Mouse (Mus musculus): ENCODE measurements at regions not wholly inside any gene's neighbourhood (a gene's known extent, or its start where the extent isn't known, plus 50 kb on each side); places are given as distances from the start of the nearest gene placed in this dataset.

DNA sequence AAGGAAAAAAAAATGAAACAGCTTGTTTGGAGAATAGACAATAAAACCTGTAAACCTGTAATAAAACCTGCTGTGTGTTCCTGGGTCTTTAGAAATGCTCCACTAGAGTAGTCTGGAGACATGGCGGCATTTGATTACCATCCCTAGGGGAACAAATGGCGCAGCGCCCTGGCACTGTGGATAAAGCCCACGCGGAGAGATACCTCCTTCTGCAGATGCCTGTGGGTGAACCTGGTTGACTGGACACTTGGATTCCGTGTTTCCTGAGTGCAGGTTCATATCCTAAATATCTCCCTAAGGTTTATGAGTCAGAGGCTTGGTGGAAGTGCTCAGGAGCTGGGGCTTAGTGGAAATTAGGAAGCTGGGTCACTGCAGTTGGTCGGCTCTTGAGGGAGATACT lies 158.1 kb downstream of the Gm11011 start:
- Histone ChIP-seq H3K36me3 (ENCODE audit: control insufficient read depth) (no peaks in the 10 kb centered on the region), H3K9me3 (ENCODE audit: control insufficient read depth, low read length) (peaks cover 59% of the 10 kb centered on the region), H3K4me1 (ENCODE audit: control insufficient read depth) (no peaks in the 10 kb centered on the region), H3K27me3 (ENCODE audit: control insufficient read depth) (no peaks in the 10 kb centered on the region), H3K4me3 (replicated peaks) (no peak overlapping the region)
- no peak for TF ChIP-seq GATA1 (IDR thresholded peaks at IDR 0.05; ENCODE audit: low read length)
- no peak for TF ChIP-seq TAL1 (IDR thresholded peaks at IDR 0.05; ENCODE audit: low read length)

DNA sequence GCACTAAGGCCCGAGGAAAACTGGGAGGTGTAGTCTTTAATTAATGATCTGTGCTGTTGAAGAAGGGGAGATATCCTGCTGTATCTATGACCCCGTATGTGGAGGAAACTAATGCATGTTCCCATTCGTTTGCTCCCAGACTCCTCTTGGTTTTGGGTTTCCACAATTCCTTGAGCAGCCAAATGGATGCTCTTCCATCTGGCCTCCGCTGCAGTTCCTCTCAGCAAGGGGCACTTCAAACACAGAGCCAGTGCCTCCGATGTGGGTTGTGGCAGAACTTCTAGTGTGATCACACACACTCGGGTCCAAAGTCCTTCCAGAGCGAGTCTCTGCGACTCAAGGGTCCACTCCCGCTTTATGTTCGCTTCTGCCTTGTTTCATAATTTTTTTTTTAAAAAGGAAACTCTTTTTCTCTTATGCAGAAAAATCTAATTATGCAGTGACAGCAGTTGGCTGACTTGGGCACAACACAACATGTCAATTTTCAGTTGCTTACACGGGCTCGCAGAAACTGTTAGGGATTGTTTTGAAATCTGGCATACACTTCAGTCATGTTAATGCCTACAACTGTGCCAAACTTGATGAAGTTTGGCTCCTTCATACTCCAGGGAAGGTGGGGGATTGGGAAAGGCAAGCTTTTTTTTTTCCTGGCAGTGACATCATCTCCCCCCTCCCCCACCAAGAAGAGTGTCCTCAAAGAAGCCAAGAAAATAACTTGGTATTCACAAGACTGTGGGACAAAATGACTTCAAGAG lies 163.2 kb downstream of the Gm11011 start:
- Histone ChIP-seq H3K36me3 (ENCODE audit: control insufficient read depth) (no peaks in the 10 kb centered on the region), H3K27me3 (ENCODE audit: control insufficient read depth) (no peaks in the 10 kb centered on the region), H3K4me3 (replicated peaks) (no peak overlapping the region), H3K4me1 (ENCODE audit: control insufficient read depth) (no peaks in the 10 kb centered on the region), H3K9me3 (ENCODE audit: control insufficient read depth, low read length) (peaks cover 45% of the 10 kb centered on the region)
- TF ChIP-seq GATA1 (IDR thresholded peaks at IDR 0.05; ENCODE audit: low read length) = no peak
- TF ChIP-seq TAL1 (IDR thresholded peaks at IDR 0.05; ENCODE audit: low read length) = no peak

DNA sequence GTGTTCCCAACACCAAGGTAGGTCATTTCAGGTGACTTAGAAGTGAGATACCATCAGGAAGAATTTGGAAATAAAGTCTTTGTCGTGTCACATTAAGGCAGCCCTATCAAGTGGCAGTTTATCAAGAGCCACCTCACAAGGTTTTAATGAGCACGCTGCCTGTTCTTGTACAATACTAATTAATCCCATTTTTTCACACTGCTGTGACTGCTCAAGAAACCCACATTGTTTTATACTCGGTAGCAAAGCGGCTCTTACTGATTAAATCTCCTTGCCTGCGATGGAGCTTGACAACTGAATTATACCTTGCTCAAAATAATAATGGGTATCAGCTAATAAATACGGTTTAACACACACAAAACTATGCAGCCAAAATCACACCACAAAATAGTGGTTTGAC lies 175.2 kb downstream of the Gm11011 start:
- H3K4me3 ChIP-seq (replicated peaks) = no peak overlapping the region
- no peaks in the 10 kb centered on the region for H3K4me1 ChIP-seq (ENCODE audit: control insufficient read depth)
- TF ChIP-seq GATA1 (IDR thresholded peaks at IDR 0.05; ENCODE audit: low read length) (no peak), TAL1 (IDR thresholded peaks at IDR 0.05; ENCODE audit: low read length) (no peak)
- no peaks in the 10 kb centered on the region for H3K27me3 ChIP-seq (ENCODE audit: control insufficient read depth)
- no peaks in the 10 kb centered on the region for H3K36me3 ChIP-seq (ENCODE audit: control insufficient read depth)
- peaks cover 55% of the 10 kb centered on the region for H3K9me3 ChIP-seq (ENCODE audit: control insufficient read depth, low read length)

DNA sequence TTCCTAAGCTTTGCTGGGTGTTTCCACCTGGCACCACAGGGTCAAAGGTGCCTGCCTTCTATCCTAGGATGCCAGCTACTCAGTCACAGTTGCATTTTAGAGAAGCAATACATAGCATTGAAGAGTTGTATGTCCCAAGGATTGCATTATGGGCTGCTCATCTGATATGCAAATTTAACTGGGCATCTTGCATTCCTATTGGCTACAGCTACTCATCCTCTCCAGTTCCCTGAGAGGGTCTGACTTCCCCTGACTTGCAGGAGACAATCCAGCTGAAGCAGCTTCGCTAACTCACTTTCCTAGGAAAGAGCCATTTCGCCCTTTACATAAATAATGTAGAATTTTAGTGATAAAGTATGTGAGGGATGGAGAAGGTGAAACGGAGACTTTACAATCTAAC lies 177.5 kb downstream of the Gm11011 start:
- Histone ChIP-seq H3K36me3 (ENCODE audit: control insufficient read depth) (no peaks in the 10 kb centered on the region), H3K9me3 (ENCODE audit: control insufficient read depth, low read length) (peaks cover 57% of the 10 kb centered on the region), H3K4me3 (replicated peaks) (no peak overlapping the region), H3K4me1 (ENCODE audit: control insufficient read depth) (no peaks in the 10 kb centered on the region), H3K27me3 (ENCODE audit: control insufficient read depth) (no peaks in the 10 kb centered on the region)
- no peak for TF ChIP-seq TAL1 (IDR thresholded peaks at IDR 0.05; ENCODE audit: low read length)
- no peak for TF ChIP-seq GATA1 (IDR thresholded peaks at IDR 0.05; ENCODE audit: low read length)

DNA sequence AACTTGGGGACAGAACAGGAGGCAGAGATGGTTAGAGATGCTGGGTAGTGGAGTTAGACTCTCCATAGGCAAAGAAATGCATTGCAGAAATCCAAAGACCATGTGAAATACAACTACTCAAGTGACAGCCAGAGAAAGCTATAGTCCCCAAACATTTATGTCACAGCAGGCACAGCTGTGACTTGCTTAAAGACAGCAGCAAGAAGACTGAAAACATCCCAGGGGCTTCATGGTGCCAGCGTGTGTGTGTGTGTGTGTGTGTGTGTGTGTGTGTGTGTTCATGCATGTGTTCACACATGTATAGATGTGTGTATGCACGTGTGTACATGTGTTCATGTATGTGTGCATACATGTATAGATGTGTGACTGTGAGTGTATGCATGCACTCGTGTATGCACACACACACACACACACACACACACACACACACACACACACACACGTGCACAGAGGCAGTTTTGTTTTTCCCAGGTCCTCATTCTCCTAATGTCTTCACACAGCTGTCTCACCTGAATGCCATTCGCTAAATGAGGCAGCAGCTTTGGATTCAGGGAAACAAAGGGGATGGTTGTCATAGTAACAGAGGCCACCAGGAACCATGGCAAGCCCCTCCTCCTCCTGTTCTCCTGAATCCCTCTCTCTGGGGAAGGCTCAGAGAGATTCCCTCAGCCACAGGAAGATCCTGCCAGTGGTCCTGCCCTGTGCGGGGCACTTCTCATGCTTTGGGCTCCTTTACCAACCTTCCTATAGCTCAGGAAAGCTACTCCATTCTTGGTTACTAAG lies 182.4 kb downstream of the Gm11011 start:
- Histone ChIP-seq H3K9me3 (ENCODE audit: control insufficient read depth, low read length) (peaks cover 78% of the 10 kb centered on the region), H3K4me1 (ENCODE audit: control insufficient read depth) (no peaks in the 10 kb centered on the region), H3K4me3 (replicated peaks) (no peak overlapping the region), H3K36me3 (ENCODE audit: control insufficient read depth) (no peaks in the 10 kb centered on the region), H3K27me3 (ENCODE audit: control insufficient read depth) (no peaks in the 10 kb centered on the region)
- no peak for TF ChIP-seq TAL1 (IDR thresholded peaks at IDR 0.05; ENCODE audit: low read length)
- TF ChIP-seq GATA1 (IDR thresholded peaks at IDR 0.05; ENCODE audit: low read length) = no peak

DNA sequence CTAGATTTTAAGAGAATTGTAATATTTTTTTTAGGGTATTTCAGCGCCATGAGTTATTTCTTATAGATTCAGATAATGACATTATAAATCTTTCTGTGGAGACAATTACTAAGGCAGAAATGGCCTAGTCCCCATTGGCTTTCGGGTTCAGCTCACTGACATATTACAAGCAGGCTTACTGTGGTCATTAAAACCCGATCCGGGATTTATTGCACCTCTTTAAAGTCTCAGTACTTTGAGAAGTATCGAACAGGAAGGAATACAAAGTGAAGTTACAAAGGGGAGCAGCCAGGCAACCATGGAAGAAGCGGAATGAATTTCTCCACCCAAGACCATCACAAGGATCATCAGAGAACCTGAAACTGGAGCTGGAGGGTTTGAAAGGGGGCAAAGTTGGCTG lies 189.8 kb downstream of the Gm11011 start:
- TF ChIP-seq TAL1 (IDR thresholded peaks at IDR 0.05; ENCODE audit: low read length) (no peak), GATA1 (IDR thresholded peaks at IDR 0.05; ENCODE audit: low read length) (no peak)
- H3K4me1 ChIP-seq (ENCODE audit: control insufficient read depth) = no peaks in the 10 kb centered on the region
- H3K9me3 ChIP-seq (ENCODE audit: control insufficient read depth, low read length) = peaks cover 65% of the 10 kb centered on the region
- H3K27me3 ChIP-seq (ENCODE audit: control insufficient read depth) = no peaks in the 10 kb centered on the region
- no peaks in the 10 kb centered on the region for H3K36me3 ChIP-seq (ENCODE audit: control insufficient read depth)
- no peak overlapping the region for H3K4me3 ChIP-seq (replicated peaks)

DNA sequence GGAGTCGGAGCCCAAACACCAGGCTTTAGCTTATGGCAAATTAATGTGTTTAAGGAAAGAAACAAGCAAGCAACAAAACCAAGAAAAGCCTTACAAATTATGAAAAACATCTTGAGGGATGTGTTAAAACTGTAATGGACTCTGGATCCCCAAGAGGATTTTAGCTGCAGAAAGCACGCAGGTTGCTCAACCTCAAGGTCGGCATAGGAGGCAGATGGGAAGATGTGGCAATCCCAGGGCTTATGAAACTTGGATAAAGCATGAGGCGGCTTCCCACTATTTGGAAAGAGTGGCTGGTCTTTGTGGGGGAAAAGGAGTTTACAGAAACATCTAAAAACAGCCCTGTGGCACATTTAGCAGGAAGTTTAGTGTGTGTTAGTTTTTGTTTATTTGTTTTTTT lies 190.5 kb downstream of the Gm11011 start:
- H3K9me3 ChIP-seq (ENCODE audit: control insufficient read depth, low read length) = peaks cover 62% of the 10 kb centered on the region

DNA sequence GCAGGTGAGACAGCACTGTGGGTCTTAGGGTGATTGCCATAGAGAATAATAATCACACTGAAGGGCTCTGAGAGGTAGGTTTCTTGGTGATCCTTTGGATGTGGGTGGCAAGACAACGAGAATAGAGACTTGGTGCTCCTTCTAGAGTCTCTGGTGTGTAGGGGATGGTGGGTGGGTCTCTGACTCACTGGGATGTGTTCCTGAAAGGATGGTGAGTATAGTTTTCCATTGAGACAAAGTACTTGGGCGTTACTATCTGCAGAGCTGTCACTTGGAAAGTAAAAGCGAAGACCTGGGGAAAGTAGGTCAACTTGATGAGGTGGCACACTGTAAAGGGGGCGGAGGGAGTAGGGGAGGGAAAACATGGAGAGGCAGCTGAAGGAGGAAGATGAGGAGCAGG lies 191.3 kb downstream of the Gm11011 start:
- no peak overlapping the region for H3K4me3 ChIP-seq (replicated peaks)
- no peaks in the 10 kb centered on the region for H3K36me3 ChIP-seq (ENCODE audit: control insufficient read depth)
- no peaks in the 10 kb centered on the region for H3K4me1 ChIP-seq (ENCODE audit: control insufficient read depth)
- no peaks in the 10 kb centered on the region for H3K27me3 ChIP-seq (ENCODE audit: control insufficient read depth)
- H3K9me3 ChIP-seq (ENCODE audit: control insufficient read depth, low read length) = peaks cover 59% of the 10 kb centered on the region
- TF ChIP-seq GATA1 (IDR thresholded peaks at IDR 0.05; ENCODE audit: low read length) (no peak), TAL1 (IDR thresholded peaks at IDR 0.05; ENCODE audit: low read length) (no peak)

More for the DNA sequence above, 190.5 kb downstream of the Gm11011 start:
- TF ChIP-seq GATA1 (IDR thresholded peaks at IDR 0.05; ENCODE audit: low read length) = no peak
- no peak for TF ChIP-seq TAL1 (IDR thresholded peaks at IDR 0.05; ENCODE audit: low read length)
- Histone ChIP-seq H3K27me3 (ENCODE audit: control insufficient read depth) (no peaks in the 10 kb centered on the region), H3K36me3 (ENCODE audit: control insufficient read depth) (no peaks in the 10 kb centered on the region), H3K4me3 (replicated peaks) (no peak overlapping the region), H3K4me1 (ENCODE audit: control insufficient read depth) (no peaks in the 10 kb centered on the region)

DNA sequence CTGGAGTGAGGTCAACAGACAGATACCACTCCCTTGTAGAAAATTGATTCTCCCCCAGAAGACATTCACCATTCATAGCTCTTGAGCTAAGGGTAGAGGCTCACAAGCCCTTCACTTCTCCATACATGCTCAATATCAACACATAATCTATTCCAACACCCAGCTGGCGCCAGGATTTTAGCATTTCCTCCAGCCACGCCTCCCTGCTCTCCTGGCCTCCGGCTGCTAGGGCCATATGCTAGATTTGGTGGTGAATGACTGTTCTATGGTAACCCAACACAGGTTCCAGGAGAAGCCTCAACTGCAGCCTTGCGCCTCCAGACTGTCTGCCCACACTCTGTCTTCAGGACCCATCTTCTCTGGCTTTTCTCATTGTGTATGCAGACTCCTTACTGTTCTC lies 197.9 kb downstream of the Gm11011 start:
- Histone ChIP-seq H3K4me3 (replicated peaks) (no peak overlapping the region), H3K4me1 (ENCODE audit: control insufficient read depth) (no peaks in the 10 kb centered on the region), H3K27me3 (ENCODE audit: control insufficient read depth) (no peaks in the 10 kb centered on the region), H3K36me3 (ENCODE audit: control insufficient read depth) (no peaks in the 10 kb centered on the region), H3K9me3 (ENCODE audit: control insufficient read depth, low read length) (peaks cover 65% of the 10 kb centered on the region)
- TF ChIP-seq TAL1 (IDR thresholded peaks at IDR 0.05; ENCODE audit: low read length) = no peak
- no peak for TF ChIP-seq GATA1 (IDR thresholded peaks at IDR 0.05; ENCODE audit: low read length)

Measured in erythroblast, embryonic 14.5 days (primary cell).